24 mouse cellular contexts compared by ENCODE assay signal in genomic region chrX:99245541-99245940, GRCm38 (mm10).
"Had no signal": no experiment of that assay in that cellular context is flagged by ENCODE, and none has a peak within 500 bp of the region (broad histone marks: within the 10 kb centered on the region; RNA-seq: fewer than 3 reads in every experiment).

No protein-coding gene starts in this region.

- H3K9ac ChIP-seq: limb, embryonic 13.5 days; liver, embryonic 12.5 days; liver, embryonic 15.5 days; lung, embryonic 15.5 days; midbrain, embryonic 13.5 days; neural tube, embryonic 13.5 days; stomach, embryonic 15.5 days had no signal

- H3K4me2 ChIP-seq: limb, embryonic 13.5 days; liver, embryonic 12.5 days; liver, embryonic 15.5 days; lung, embryonic 15.5 days; midbrain, embryonic 13.5 days; neural tube, embryonic 13.5 days; stomach, embryonic 15.5 days had no signal

- H3K27ac ChIP-seq: layer of hippocampus, adult 2 months; limb, embryonic 10.5 days; limb, embryonic 13.5 days; liver, embryonic 12.5 days; liver, embryonic 15.5 days; lung, embryonic 15.5 days; midbrain, embryonic 10.5 days; midbrain, embryonic 13.5 days; neural tube, embryonic 13.5 days; stomach, embryonic 15.5 days had no signal

- H3K36me3 ChIP-seq: limb, embryonic 10.5 days; limb, embryonic 13.5 days; liver, embryonic 12.5 days; liver, embryonic 15.5 days; lung, embryonic 15.5 days; midbrain, embryonic 10.5 days; midbrain, embryonic 13.5 days; neural tube, embryonic 13.5 days; stomach, embryonic 15.5 days had no signal

- H3K4me3 ChIP-seq: layer of hippocampus, adult 2 months; limb, embryonic 10.5 days; limb, embryonic 13.5 days; liver, embryonic 12.5 days; liver, embryonic 15.5 days; lung, embryonic 15.5 days; megakaryocyte, embryonic 14.5 days; midbrain, embryonic 10.5 days; midbrain, embryonic 13.5 days; myocyte; neural tube, embryonic 13.5 days; stomach, embryonic 15.5 days had no signal

- H3K9me3 ChIP-seq: limb, embryonic 10.5 days; limb, embryonic 13.5 days; liver, embryonic 12.5 days; liver, embryonic 15.5 days; lung, embryonic 15.5 days; megakaryocyte, embryonic 14.5 days; midbrain, embryonic 10.5 days; midbrain, embryonic 13.5 days; neural tube, embryonic 13.5 days; stomach, embryonic 15.5 days had no signal

- ATAC-seq: liver, embryonic 12.5 days; midbrain, embryonic 13.5 days; midbrain, embryonic 16.5 days had no signal

- H3K27me3 ChIP-seq: lung, embryonic 15.5 days had no signal

- H3K4me1 ChIP-seq: liver, embryonic 12.5 days; liver, embryonic 15.5 days; midbrain, embryonic 13.5 days; neural tube, embryonic 13.5 days; stomach, embryonic 15.5 days had no signal

- DNase-seq: kidney, adult 9 months; kidney, postnatal 14 days; kidney, postnatal 4 days; liver; lung, adult 18-20 months; lung, postnatal 10 days; lung, postnatal 36 days; retina, postnatal 1 day; right cerebral cortex, postnatal 25 days; spleen, adult 18-20 months; thymus, postnatal 36 days had no signal
